Mouse (Mus musculus): ENCODE results near the gene Oas2. TPM values are rescaled to one million over a fixed set of nuclear protein-coding genes. Genes with fewer than 3 reads are reported as not detected.

The Oas2 gene
- total RNA-seq, 4 experiments from 2014 or later: 0.63 to 0.89 (median 0.66) TPM

GRCm38 (mm10) chr5:120729319-120729718 is 20.3 kb downstream of the Oas2 start:
- no peak for DNase-seq

- DNase-seq: no peak
Observed at GRCm38 (mm10) chr5:120725811-120726455, 23.7 kb downstream of the Oas2 start.

DNA sequence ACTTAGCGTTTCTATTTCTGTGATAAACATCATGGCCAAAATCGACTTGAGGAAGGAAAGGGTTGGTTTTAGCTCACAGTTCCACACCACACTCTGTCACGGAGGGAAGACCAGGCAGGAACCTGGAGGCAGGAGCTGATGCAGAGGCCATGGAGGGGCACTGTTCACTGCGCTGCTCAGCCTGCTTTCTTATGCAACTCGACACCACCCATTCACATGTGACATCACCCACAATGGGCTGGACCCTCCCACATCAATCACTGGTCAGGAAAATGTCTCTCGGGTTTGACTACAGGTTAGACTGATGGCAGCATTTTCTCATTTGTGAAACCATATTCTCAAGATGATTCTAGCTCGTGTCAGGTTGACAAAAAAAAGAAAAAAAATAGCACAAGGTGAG is 28.6 kb downstream of the Oas2 start:
- DNase-seq: no peak

DNA sequence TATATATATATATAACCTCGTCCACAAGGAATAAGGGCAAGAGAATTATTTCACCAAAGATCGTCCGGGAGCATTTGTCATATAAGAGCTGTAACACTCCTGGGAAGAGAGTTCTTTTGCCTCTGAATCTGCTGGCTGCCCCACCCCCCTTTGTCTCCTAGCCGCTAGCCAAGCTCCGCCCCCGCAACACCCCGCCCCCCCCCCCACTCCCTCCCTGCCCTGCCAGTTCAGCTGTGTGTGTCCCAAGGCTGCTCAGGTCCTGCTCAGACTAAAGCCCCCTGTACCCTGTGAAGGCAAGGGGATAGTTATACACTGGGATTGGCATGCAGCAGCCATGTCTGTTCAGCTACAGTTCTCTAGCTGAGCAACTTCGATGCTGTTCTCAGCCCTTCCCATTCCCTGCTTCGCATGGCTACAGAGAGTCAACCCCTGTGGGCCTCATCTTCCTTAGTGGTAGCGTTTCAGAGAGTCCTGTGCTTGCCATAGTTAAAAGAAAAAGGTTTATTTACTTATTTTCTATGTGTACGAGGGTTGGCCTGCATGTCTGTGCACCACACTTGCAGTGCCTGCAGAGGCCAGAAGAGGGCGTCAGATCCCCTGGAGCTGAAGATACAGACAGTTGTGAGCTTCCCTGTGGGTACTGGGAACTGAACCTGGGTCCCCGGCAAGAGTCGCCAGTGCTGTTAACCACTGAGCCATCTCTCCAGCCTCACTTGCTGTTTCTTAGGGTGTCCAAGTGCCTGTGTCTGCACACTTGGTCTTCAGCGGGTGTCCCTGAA is 30.9 kb downstream of the Oas2 start:
- no peak for DNase-seq

DNA sequence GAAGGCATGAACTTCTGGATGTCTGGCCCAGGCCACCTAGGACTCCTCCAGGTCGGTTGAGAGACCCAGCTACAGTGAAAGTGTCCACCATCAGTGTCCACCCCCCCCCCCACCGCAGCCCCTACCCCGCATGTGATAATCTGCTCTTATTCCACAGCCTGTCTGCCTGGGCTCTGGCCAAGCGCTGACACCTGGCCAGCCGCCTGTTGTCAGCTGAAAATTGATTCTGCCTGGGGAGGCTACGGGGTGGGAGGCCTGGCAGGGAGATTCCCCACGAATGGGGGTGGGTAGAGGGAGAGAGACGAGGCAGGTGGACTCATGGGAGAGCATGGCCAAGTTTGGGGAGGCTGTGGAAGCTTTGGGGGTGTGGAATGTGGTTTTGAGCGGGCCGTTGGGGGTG is 32.5 kb downstream of the Oas2 start:
- DNase-seq: no peak

DNA sequence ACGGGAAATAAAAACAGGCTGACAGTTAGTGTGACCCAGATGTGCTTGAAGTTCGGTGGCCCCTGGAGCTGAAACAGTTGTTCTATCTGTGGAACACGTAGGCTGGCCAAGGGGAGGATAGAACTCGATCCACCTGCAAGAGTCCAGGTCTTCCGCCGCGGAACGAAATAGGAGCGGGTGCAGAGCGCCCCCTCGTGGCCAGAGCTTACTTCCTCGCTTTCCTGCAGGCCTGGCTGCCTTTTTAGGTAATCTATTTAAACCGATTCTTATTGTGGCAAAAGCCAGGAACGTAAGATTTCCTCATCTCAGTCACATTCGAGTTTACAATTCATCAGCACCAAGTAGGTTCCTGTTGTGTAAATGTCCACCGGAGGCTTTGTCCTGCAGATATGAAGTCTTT is 35.3 kb downstream of the Oas2 start:
- no peak for DNase-seq

DNA sequence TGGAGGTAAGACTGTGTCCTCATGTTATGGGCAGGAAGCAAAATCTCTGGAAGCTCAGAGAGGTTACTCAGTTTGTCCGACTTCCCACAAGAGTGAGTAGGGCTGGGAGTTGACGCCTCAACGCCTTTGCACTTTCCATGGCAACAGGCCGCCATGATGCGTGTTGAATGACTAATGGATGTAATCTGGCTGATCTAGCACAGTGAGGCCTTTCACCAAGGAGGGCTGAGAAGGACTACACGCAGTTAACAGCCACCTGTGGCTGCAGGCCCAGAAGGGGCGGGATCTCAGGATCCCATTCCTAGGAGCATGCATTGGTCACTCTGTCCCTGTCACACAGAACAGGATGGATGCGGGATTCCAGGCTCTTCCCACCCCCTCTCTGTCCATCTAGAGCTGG is 36.9 kb downstream of the Oas2 start:
- no peak for DNase-seq

- DNase-seq: no peak
Observed at GRCm38 (mm10) chr5:120711827-120712226, 37.8 kb downstream of the Oas2 start, which contains the start of gene Dtx1. Gene Dtx1, minus strand, starts transcription at chr5:120711927.

DNA sequence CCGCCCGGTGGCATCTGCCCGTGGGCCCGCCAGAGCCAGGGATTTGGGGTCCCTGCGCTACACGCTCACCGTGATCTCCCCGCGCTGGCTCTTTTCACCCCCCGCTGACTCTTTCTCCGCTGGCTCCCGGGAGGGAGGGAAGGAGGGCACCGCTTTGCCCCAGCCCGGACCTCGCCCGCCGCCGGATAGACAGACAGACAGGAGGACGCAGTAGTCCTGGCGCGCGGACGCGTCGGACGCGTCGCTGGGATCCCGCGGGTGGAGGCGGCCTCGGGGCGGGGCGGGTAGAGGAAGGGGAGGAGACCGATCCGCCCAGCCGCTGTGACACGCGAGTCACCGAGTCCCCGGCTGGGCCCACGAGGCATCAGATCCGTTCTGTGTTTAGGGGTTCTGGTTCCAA is 38.2 kb downstream of the Oas2 start:
- peak; percentile 66 for DNase-seq

GRCm38 (mm10) chr5:120710826-120711248 is 38.8 kb downstream of the Oas2 start:
- no peak for DNase-seq

GRCm38 (mm10) chr5:120710161-120710825 is 39.4 kb downstream of the Oas2 start:
- no peak for DNase-seq

DNA sequence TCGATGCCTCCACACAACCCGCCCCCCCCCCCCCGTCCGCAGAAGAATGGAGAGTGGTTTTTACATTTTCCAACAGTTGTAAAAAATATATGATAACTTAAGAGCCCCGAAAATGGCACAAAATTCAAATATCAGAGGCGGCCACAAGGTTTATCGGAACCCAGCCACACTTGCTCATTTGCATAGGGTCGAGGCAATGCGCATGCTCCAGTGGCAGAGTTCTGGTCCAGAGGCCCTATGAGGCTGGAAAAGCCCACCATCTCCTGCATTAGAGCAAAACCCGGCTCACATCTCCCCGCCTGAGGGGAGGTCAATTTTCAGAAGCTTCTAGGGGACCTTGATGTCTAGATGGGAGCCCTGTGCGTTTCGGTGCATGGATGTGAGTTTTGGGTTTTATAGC is 42.7 kb downstream of the Oas2 start:
- DNase-seq: no peak

GRCm38 (mm10) chr5:120706541-120706940 is 43.1 kb downstream of the Oas2 start:
- no peak for DNase-seq

- no peak for DNase-seq
Observed at GRCm38 (mm10) chr5:120704421-120704820, 45.2 kb downstream of the Oas2 start.

GRCm38 (mm10) chr5:120703660-120704059 is 46.0 kb downstream of the Oas2 start:
- DNase-seq: no peak

DNA sequence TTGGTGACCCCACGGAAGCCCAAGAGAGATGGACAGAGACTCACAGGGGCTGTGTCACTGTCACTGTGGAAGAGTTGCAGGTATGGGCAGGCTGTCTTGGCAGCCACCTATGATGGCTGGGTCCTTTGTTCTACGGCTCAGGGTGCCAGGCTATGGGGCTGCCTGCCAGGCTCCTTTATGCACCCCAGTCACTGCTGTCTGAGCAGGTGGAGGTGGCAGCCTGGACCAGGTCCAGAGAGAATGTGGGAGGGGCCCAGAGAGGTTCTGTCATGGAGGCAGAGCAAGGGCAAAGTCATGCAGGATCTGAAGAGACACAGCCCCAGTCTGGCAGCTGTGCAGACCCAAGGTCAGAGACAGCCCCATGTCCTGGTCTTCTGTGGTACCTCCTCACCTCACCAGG is 46.7 kb downstream of the Oas2 start:
- no peak for DNase-seq

DNA sequence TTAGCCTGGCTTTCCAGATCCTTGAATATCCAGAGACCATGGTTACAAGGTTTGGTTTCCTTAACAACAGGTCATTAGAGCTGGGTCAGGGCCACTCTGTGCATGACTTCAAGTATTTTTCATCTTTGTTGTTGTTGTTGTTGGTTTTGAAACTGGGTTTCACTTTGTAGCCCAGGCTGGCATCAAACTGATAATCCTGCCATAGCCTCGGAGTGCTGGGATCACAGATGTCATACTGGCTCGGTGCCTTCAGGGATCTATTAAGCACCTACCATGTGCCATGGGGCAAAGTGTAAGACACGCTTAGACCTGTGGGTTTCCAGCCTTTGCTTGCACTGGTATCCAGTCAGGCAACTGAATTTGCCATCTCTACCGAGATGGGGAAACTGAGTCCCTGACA is 47.2 kb downstream of the Oas2 start:
- DNase-seq: no peak

DNA sequence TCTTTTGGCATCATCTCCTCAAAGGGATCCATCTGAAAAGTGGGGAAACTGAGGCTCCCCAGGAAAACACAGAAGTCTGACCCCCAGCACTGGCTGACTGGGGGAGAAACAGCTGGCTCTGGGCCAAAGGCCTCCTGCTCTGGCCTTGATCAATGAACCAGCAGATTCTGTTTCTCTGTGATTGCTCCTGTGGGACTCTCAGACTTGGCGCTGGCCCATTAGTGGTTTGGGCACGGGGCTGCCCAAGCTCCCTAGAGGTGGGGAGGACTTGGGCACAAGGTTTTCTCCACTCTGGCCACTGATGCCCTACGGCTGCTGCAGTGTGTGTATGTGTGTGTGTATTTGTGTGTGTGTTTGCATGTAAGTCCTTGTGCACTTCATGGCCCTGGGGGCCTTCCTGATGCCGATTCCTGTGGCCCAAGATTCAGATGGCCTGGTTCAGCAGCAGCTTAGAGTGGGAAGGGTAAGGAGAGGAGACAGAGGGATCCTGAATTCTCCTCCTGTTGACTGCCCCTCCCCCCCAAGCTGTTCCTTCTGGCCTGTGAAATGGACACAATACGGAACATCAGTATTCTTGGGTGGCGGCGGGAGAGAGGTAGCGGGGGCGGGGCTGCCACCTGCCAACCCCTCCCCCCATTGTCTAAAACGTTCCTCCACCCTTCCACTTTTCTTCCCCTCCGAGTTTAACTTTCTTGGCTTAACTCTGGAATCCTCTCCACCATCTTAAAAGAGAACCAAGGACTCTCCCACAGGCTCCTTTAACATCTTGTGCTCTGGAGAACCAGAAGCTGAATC is 48.5 kb downstream of the Oas2 start:
- no peak for DNase-seq

DNA sequence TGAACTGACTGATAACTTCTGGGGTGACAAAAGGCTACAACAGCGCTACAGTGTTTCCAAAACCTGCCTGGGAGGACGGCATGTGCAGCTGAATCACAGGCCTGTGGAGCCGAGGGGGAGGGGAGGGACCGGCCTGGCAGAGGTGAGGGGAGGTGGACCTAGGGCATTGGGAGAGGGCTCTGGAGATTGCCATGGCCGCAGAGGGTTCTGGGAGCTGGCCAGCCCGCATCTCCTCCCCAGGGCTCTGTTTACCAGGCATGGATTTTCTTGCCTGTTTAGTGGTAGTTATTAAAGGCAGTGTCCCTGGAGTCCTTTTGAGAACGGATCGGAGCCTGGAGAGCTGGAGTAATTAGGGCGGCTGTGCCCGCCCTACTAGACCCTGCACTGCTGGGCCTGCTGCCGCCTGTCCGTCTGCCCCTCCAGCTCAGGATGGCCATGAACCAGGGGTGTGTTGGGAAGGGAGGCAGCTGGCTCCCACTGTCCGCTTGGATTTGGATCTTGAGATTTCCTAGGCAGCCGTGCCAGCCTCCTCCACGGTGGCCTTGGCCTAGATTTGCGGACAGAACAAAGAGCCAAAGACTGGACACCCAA is 50.8 kb downstream of the Oas2 start:
- peak; percentile 68 for DNase-seq

GRCm38 (mm10) chr5:120698181-120698580 is 51.5 kb downstream of the Oas2 start:
- no peak for DNase-seq

- DNase-seq: no peak
Observed at GRCm38 (mm10) chr5:120696865-120697264, 52.8 kb downstream of the Oas2 start.

GRCm38 (mm10) chr5:120696057-120696743 is 53.5 kb downstream of the Oas2 start:
- DNase-seq: no peak

Data from adrenal gland, adult 8-10 months (tissue).